20 mouse cellular contexts compared by ENCODE assay signal in the genomic region with DNA sequence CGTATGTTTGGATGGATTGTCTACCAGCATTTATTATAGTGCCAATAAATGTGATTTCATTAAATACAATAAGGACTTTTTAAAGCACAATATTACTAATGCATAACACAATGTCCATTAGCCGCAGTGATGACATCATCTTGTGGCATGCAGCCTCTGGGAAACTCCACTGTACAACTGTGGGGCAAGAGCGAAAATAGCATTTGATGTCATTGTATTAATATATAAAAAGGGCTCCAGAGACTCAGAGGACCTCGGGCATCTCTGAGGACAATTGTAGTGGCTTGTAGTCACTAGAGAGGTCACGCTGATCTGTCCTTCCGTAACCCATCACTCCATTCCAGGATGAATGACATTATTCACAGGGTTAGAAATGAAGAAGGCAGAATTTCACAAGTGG.
DNase-seq lines count a peak whose midpoint lies in the region; ATAC-seq and TF ChIP-seq lines count a peak whose summit lies in the region.
"Had no signal": no experiment of that assay in that cellular context is flagged by ENCODE, and none has a peak within 500 bp of the region (broad histone marks: within the 10 kb centered on the region; RNA-seq: fewer than 3 reads in every experiment).

No protein-coding gene starts in this region.

- no peak overlapping the region for H3K4me2 ChIP-seq in limb, embryonic 14.5 days (replicated peaks; ENCODE audit: low read depth, low read length, severe bottlenecking)
- H3K4me2 ChIP-seq in heart, postnatal 0 days (ENCODE audit: low read depth, low read length): no peak overlapping the region
- H3K4me2 ChIP-seq: embryonic facial prominence, embryonic 15.5 days; hindbrain, embryonic 15.5 days; kidney, embryonic 15.5 days; limb, embryonic 15.5 days; liver, embryonic 15.5 days; midbrain, embryonic 12.5 days; neural tube, embryonic 13.5 days had no signal

- intact Hi-C loops in left cerebral cortex, postnatal 4 days (cut with DNase I): no loop called here

- no peak for DNase-seq in frontal cortex, postnatal 36 days (ENCODE audit: low spot score in 2 of 2)
- DNase-seq in limb, embryonic 14.5 days (ENCODE audit: low spot score): peak; percentile 43
- no peak for DNase-seq in limb, embryonic 10.5 days (ENCODE audit: low spot score)
- peak; percentile 85 for DNase-seq in heart, postnatal 0 days (ENCODE audit: low spot score)
- DNase-seq in right cerebral cortex, adult 2 months (ENCODE audit: low spot score in 2 of 2): no peak
- no peak for DNase-seq in left cerebral cortex, postnatal 4 days
- DNase-seq: adrenal gland, adult 8-10 months; cerebellum, postnatal 14 days; forebrain, postnatal 0 days; kidney, postnatal 4 days; thymus, postnatal 25 days had no signal

- no peaks in the 10 kb centered on the region for H3K27me3 ChIP-seq in limb, embryonic 14.5 days (ENCODE audit: control insufficient read depth, insufficient read depth, low read length)
- H3K27me3 ChIP-seq in limb, embryonic 10.5 days (ENCODE audit: low read depth, poor library complexity, severe bottlenecking): no peaks in the 10 kb centered on the region
- no peaks in the 10 kb centered on the region for H3K27me3 ChIP-seq in heart, postnatal 0 days (ENCODE audit: control insufficient read depth, insufficient read depth, low read length)
- H3K27me3 ChIP-seq: embryonic facial prominence, embryonic 15.5 days; hindbrain, embryonic 15.5 days; kidney, embryonic 15.5 days; limb, embryonic 15.5 days; liver, embryonic 15.5 days; midbrain, embryonic 12.5 days; neural tube, embryonic 13.5 days had no signal

- no peak overlapping the region for H3K4me3 ChIP-seq in limb, embryonic 14.5 days (replicated peaks; ENCODE audit: low read length)
- H3K4me3 ChIP-seq in limb, embryonic 10.5 days: no peak overlapping the region
- no peak overlapping the region for H3K4me3 ChIP-seq in heart, postnatal 0 days (ENCODE audit: low read depth, low read length)
- H3K4me3 ChIP-seq: embryonic facial prominence, embryonic 15.5 days; hindbrain, embryonic 15.5 days; kidney, embryonic 15.5 days; limb, embryonic 15.5 days; liver, embryonic 15.5 days; midbrain, embryonic 12.5 days; neural tube, embryonic 13.5 days had no signal

- no peaks in the 10 kb centered on the region for H3K9me3 ChIP-seq in limb, embryonic 14.5 days (ENCODE audit: control insufficient read depth, low read length)
- no peaks in the 10 kb centered on the region for H3K9me3 ChIP-seq in limb, embryonic 10.5 days (replicated peaks)
- no peaks in the 10 kb centered on the region for H3K9me3 ChIP-seq in heart, postnatal 0 days (replicated peaks; ENCODE audit: control insufficient read depth, low read length)
- H3K9me3 ChIP-seq: embryonic facial prominence, embryonic 15.5 days; hindbrain, embryonic 15.5 days; kidney, embryonic 15.5 days; limb, embryonic 15.5 days; liver, embryonic 15.5 days; midbrain, embryonic 12.5 days; neural tube, embryonic 13.5 days had no signal

- no peak overlapping the region for H3K27ac ChIP-seq in limb, embryonic 14.5 days (replicated peaks; ENCODE audit: low read depth, low read length)
- H3K27ac ChIP-seq in limb, embryonic 10.5 days: no peak overlapping the region
- peak overlapping the region; percentile 63 for H3K27ac ChIP-seq in heart, postnatal 0 days (ENCODE audit: low read depth)
- H3K27ac ChIP-seq: embryonic facial prominence, embryonic 15.5 days; hindbrain, embryonic 15.5 days; kidney, embryonic 15.5 days; limb, embryonic 15.5 days; liver, embryonic 15.5 days; midbrain, embryonic 12.5 days; neural tube, embryonic 13.5 days had no signal

- 79% methylated on average over 6 of the region's 6 CpGs for WGBS in limb, embryonic 14.5 days
- 92% methylated on average over 6 of the region's 6 CpGs for WGBS in limb, embryonic 10.5 days
- WGBS in heart, postnatal 0 days: 24% methylated on average over 6 of the region's 6 CpGs

- H3K4me1 ChIP-seq in limb, embryonic 14.5 days (ENCODE audit: control insufficient read depth, insufficient read depth, low read length): no peaks in the 10 kb centered on the region
- peaks cover 8% of the 10 kb centered on the region for H3K4me1 ChIP-seq in limb, embryonic 10.5 days
- peaks cover 19% of the 10 kb centered on the region for H3K4me1 ChIP-seq in heart, postnatal 0 days (ENCODE audit: control insufficient read depth, insufficient read depth)
- H3K4me1 ChIP-seq: embryonic facial prominence, embryonic 15.5 days; kidney, embryonic 15.5 days; liver, embryonic 15.5 days had no signal

- no peak overlapping the region for H3K9ac ChIP-seq in limb, embryonic 14.5 days (ENCODE audit: low read depth, low read length, severe bottlenecking)
- no peak overlapping the region for H3K9ac ChIP-seq in heart, postnatal 0 days (replicated peaks; ENCODE audit: low read depth, low read length)
- H3K9ac ChIP-seq: embryonic facial prominence, embryonic 15.5 days; forebrain, postnatal 0 days; hindbrain, embryonic 15.5 days; kidney, embryonic 15.5 days; limb, embryonic 15.5 days; liver, embryonic 15.5 days; midbrain, embryonic 12.5 days; neural tube, embryonic 13.5 days had no signal

- no peak for TF ChIP-seq CTCF in heart, postnatal 0 days (IDR thresholded peaks at IDR 0.05; ENCODE audit: low read depth)

- 0 out of 2 replicates have a peak, but pooled peaks have one; percentile 5 for ATAC-seq in frontal cortex, adult (ENCODE audit: low TSS enrichment)
- ATAC-seq in limb, embryonic 14.5 days (ENCODE audit: low FRiP score, low read depth): no peak
- ATAC-seq in heart, postnatal 0 days (ENCODE audit: insufficient read depth, low read depth): peak; percentile 88
- ATAC-seq: forebrain, postnatal 0 days; intestine, embryonic 16.5 days had no signal

- no peaks in the 10 kb centered on the region for H3K36me3 ChIP-seq in limb, embryonic 14.5 days (ENCODE audit: control insufficient read depth, insufficient read depth, low read length)
- no peaks in the 10 kb centered on the region for H3K36me3 ChIP-seq in limb, embryonic 10.5 days
- no peaks in the 10 kb centered on the region for H3K36me3 ChIP-seq in heart, postnatal 0 days (replicated peaks; ENCODE audit: control insufficient read depth, insufficient read depth, low read length)
- H3K36me3 ChIP-seq: embryonic facial prominence, embryonic 15.5 days; hindbrain, embryonic 15.5 days; kidney, embryonic 15.5 days; limb, embryonic 15.5 days; liver, embryonic 15.5 days; midbrain, embryonic 12.5 days; neural tube, embryonic 13.5 days had no signal

- no peak for TF ChIP-seq POLR2A in limb, embryonic 14.5 days (IDR thresholded peaks at IDR 0.05; ENCODE audit: borderline replicate concordance, extremely low read depth, insufficient read depth, insufficient read length)

- TF ChIP-seq EP300 in heart, postnatal 0 days (IDR thresholded peaks at IDR 0.05; ENCODE audit: low read depth): no peak

Comparison
In these comparisons a context has a peak if more than half of its experiments do, and no peak if none do; other contexts are left out.
1. DNase-seq: peak in limb, embryonic 14.5 days (single experiment) and heart, postnatal 0 days (single experiment); none in frontal cortex, postnatal 36 days (0 of 2), limb, embryonic 10.5 days (single experiment), right cerebral cortex, adult 2 months (0 of 2) and left cerebral cortex, postnatal 4 days (single experiment).